Mouse (Mus musculus) heart, embryonic 10.5 days (tissue): ENCODE measurements around the gene Nebl. TPM values are rescaled to one million over a fixed set of nuclear protein-coding genes. Genes with fewer than 3 reads are reported as not detected.

Experiments used
- DNase-seq: peaks from one replicate; pipeline ENCODE4 v3.0.0-alpha.2; 2017; ENCODE audit warnings: low spot score
- H3K27ac ChIP-seq: fragments of 300-500 bp; sonication (generic); 2 replicates; pipeline ENCODE4 v1.5.1; 2016; ENCODE audit warnings: mild to moderate bottlenecking
- H3K27me3 ChIP-seq: fragments of 300-500 bp; sonication (generic); 2 replicates; pipeline ENCODE4 v1.6.1; 2016; ENCODE audit warnings: mild to moderate bottlenecking; ENCODE audit not compliant: poor library complexity, insufficient read depth, severe bottlenecking
- H3K36me3 ChIP-seq: fragments of 300-500 bp; sonication (generic); 2 replicates; pipeline ENCODE4 v1.6.1; 2016; ENCODE audit warnings: mild to moderate bottlenecking, moderate library complexity
- H3K4me1 ChIP-seq: fragments of 300-500 bp; sonication (generic); 2 replicates; pipeline ENCODE4 v1.6.1; 2016; ENCODE audit warnings: mild to moderate bottlenecking
- H3K4me3 ChIP-seq: fragments of 300-500 bp; sonication (generic); 2 replicates; pipeline ENCODE4 v1.5.1; 2016; ENCODE audit warnings: mild to moderate bottlenecking, moderate library complexity
- H3K9me3 ChIP-seq: fragments of 300-500 bp; sonication (generic); 2 replicates; pipeline ENCODE4 v1.6.1; 2016; ENCODE audit warnings: mild to moderate bottlenecking, moderate library complexity
- WGBS: fragments of 180-500 bp; shearing (Covaris S2); methylation state at CpG from one replicate; pipeline ENCODE4 v1.1.7; 2016; 5-methylcytosine and 5-hydroxymethylcytosine counted together
- polyA plus RNA-seq: library from polyadenylated mRNA; unstranded; fragments of >200 nt; fragmentation: Nextera tagmentation; extraction: Ambion mirVana; gene quantifications from 2 replicates; pipeline ENCODE4 v1.2.1, GENCODE M21; 2016

Gene Nebl
- polyA plus RNA-seq, 1 experiment from 2014 or later: 292 TPM

DNA sequence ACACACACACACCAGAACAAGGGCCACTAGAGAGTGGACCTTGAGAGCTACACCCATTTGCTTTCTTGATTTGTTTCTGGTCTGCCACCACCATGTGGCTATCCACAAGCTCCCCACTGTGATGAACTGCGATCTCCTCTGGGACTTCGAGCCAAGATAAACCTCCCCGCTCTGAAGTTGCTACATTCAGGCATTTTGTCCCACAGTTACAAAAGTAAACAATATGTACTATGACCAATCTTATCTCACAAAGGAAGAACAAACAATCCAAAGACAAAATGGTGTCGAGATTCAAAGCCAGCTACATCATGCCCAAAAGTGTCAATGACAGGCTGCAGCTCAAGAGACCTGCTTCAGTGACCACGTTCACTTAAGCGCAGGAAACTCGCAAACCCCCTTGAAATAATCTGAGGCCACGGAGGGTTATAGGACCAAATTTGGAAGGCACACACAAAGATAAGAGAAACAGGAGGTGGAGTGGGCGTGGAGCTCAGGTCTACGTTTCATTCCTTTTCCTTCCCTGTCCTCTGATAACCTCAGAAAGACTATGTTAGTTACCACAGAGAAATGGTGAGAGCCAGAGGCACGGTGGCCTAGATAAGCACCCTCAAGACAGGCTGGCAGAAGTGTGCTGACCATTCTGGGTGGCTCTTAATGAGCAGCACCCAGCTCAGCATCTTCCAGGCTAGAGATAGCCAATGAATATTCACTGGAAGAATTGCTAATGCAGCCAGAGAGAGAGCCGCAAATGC lies 7.8 kb downstream of the Nebl start:
- Histone ChIP-seq H3K27me3 (peaks cover 6% of the 10 kb centered on the region), H3K4me3 (no peak overlapping the region), H3K4me1 (peaks cover 4% of the 10 kb centered on the region), H3K36me3 (no peaks in the 10 kb centered on the region), H3K27ac (no peak overlapping the region), H3K9me3 (no peaks in the 10 kb centered on the region)
- 25% methylated on average over 12 of the region's 12 CpGs for WGBS
- no peak for DNase-seq

DNA sequence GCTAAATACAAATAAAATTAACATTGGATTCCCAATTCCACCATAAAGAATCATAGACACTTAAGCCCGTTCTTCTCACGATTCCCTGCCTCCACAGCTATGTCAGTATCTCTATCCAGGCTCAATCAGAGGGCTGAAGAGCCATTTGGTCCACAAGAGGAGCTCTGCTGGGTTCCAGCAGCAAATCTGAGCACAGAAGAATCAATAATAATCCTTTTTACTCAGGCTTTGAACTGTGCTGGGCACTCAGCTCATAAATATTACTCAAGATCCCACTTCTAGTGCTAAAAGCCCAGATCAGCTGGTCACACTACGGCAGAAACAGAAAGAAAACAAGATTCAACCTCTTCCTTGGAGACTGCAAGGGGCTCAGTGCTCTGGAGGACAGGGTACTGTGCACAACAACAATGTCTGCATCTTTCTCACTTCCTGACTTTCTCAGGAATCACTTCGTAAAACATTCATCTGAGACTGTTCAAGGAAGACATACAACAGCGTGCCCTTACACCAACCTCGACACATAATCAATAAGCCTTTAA lies 10.0 kb downstream of the Nebl start:
- no peaks in the 10 kb centered on the region for H3K9me3 ChIP-seq
- H3K27me3 ChIP-seq: no peaks in the 10 kb centered on the region
- H3K4me1 ChIP-seq: peaks cover 8% of the 10 kb centered on the region
- no peak overlapping the region for H3K27ac ChIP-seq
- 63% methylated on average over 6 of the region's 6 CpGs for WGBS
- DNase-seq: no peak
- H3K4me3 ChIP-seq: no peak overlapping the region
- no peaks in the 10 kb centered on the region for H3K36me3 ChIP-seq

DNA sequence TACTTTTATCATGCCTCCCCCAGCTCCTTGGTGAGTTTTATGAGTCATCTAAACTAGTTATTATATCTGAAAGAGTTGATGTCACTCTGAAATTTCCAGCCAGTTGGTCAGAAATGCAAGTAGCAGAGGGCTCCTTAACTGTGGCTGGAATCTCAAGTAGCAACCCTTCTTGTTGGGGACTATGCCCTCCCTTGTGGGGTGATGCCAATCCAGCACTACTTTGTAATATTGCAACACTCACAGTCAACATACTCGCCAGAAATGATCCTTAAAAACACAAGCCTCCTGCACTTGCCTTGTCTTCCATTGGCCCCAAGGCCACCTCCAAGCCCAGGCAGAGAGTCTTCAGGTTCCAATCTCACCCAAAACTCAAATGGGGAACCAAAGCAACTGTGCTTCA lies 13.0 kb downstream of the Nebl start:
- no peak overlapping the region for H3K4me3 ChIP-seq
- no peaks in the 10 kb centered on the region for H3K27me3 ChIP-seq
- no peak overlapping the region for H3K27ac ChIP-seq
- H3K36me3 ChIP-seq: no peaks in the 10 kb centered on the region
- WGBS: 67% methylated on average over 1 of the region's 1 CpGs
- H3K9me3 ChIP-seq: no peaks in the 10 kb centered on the region
- peaks cover 4% of the 10 kb centered on the region; the same call in 1 of the 2 replicates for H3K4me1 ChIP-seq
- DNase-seq: no peak

DNA sequence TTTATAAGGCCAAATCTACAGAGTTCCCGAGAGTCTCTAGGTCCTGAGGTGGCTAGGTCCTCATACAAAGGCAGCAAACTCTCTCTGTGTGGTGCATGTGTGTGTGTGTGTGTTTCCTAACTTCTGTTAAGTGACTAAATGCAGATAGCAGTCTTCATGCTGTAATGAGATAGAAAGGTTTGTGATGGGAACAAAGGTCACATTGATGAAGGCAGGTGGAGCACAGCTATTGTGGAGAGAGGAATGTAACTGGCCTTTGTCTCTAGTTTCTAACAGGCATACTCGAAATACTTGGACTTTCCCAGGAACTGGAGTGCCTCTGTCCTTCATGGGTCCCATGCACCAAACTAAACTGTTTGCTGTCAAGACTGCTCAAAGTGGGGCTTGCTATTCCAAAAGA lies 14.1 kb downstream of the Nebl start:
- Histone ChIP-seq H3K4me3 (no peak overlapping the region), H3K9me3 (no peaks in the 10 kb centered on the region), H3K27me3 (no peaks in the 10 kb centered on the region), H3K36me3 (no peaks in the 10 kb centered on the region), H3K27ac (no peak overlapping the region), H3K4me1 (0 out of 2 replicates have a peak, but pooled peaks cover 4% of the 10 kb centered on the region)
- DNase-seq: no peak
- WGBS: 70% methylated on average over 2 of the region's 2 CpGs

DNA sequence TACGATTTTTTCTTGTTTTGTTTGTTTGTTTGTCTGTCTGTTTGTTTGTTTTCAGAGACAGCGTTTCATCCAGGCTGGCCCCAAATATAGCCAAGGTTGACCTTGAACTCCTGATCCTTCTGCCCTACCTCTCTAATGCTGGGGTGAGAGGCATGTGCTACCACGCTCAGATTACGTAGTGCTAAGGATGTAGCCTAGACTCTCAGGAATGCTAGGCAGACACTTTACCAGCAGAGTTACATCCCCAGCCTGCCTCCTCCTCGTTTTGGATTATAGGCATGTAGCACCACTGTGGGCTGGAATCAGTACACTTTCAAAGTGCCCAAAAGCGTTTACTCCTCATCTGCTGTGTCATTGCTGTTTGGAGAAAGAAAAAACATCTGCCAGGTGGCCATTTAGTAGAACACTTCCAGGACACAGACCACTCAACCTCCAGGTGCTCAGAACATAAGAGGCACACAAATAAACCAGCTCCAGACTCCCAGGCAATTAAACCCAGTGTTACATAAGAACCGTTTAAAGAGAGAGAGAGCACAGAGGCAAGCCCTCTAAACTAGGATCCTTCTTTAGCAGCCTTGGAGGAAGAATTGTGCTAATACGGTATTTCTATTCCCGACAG lies 16.0 kb downstream of the Nebl start:
- 60% methylated on average over 9 of the region's 9 CpGs for WGBS
- H3K4me1 ChIP-seq: 0 out of 2 replicates have a peak, but pooled peaks cover 4% of the 10 kb centered on the region

DNA sequence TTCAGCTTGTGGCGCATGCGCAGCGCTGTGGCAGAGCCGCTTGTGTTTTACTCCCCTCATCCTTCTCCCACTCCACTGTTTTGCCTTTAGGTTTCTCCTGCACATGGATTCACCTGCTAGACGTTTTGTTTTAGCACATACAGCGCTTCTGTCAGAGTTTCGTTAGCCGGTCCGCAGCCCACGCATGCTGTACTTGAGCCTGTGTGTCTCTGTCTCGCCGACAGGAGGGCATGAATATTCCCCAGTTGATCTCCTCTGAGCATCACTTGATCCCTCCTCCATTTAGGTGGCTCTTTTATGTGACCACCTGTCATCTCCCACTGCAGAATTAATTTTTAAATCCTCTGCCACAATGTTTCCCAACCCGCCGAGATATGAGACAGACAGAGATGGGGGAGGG lies 16.6 kb downstream of the Nebl start:
- no peak overlapping the region for H3K4me3 ChIP-seq
- H3K27me3 ChIP-seq: no peaks in the 10 kb centered on the region
- no peak for DNase-seq
- 0 out of 2 replicates have a peak, but pooled peaks cover 4% of the 10 kb centered on the region for H3K4me1 ChIP-seq
- no peaks in the 10 kb centered on the region for H3K36me3 ChIP-seq
- WGBS: 88% methylated on average over 14 of the region's 14 CpGs
- H3K9me3 ChIP-seq: no peaks in the 10 kb centered on the region
- H3K27ac ChIP-seq: no peak overlapping the region

More for the DNA sequence above, 16.0 kb downstream of the Nebl start:
- Histone ChIP-seq H3K27ac (no peak overlapping the region), H3K36me3 (no peaks in the 10 kb centered on the region), H3K4me3 (no peak overlapping the region), H3K27me3 (no peaks in the 10 kb centered on the region), H3K9me3 (no peaks in the 10 kb centered on the region)
- DNase-seq: no peak

DNA sequence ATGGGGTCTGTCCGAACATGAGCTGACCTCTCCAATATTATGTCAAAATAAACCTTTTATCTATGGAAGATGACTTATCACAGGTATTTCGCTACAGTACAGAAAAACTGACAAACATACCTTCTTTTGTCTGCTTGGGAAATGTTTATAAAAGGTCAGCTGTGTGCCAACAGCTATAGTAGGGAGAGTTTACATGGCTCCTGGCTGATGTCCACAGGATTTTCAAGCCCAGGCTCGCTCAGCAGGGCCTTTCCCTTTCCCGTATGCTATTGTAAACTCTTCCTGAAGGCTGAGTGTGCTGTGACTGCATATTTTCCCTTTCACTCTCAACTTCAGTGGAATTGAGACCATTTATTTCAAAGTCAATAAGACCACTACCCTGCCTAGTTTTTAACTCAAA lies 17.1 kb downstream of the Nebl start:
- Histone ChIP-seq H3K4me1 (0 out of 2 replicates have a peak, but pooled peaks cover 4% of the 10 kb centered on the region), H3K27ac (no peak overlapping the region), H3K36me3 (no peaks in the 10 kb centered on the region), H3K4me3 (no peak overlapping the region), H3K27me3 (no peaks in the 10 kb centered on the region), H3K9me3 (no peaks in the 10 kb centered on the region)
- 73% methylated on average over 4 of the region's 4 CpGs for WGBS
- no peak for DNase-seq

DNA sequence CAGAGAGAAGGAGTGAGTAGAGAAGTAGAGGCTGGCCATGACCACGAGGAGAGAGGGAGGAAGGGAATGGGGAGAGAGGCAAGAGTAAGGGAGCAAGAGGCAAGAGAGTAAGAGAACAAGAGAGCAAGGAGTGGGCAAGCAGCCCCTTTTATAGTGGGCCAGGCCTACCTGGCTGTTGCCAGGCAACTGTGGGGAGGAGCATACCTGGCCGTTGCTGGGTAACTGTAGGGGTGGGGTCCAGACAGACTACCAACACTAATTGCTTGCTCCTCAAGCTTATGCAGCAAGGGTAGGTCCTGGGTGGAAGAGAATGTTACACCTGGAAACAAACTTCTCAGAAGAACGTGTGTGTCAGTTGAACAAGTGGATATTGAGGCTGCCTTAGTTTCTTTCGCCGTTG lies 20.0 kb downstream of the Nebl start:
- Histone ChIP-seq H3K27ac (no peak overlapping the region), H3K9me3 (no peaks in the 10 kb centered on the region), H3K36me3 (no peaks in the 10 kb centered on the region), H3K4me3 (no peak overlapping the region), H3K27me3 (no peaks in the 10 kb centered on the region), H3K4me1 (no peaks in the 10 kb centered on the region)
- DNase-seq: no peak
- 86% methylated on average over 5 of the region's 5 CpGs for WGBS

DNA sequence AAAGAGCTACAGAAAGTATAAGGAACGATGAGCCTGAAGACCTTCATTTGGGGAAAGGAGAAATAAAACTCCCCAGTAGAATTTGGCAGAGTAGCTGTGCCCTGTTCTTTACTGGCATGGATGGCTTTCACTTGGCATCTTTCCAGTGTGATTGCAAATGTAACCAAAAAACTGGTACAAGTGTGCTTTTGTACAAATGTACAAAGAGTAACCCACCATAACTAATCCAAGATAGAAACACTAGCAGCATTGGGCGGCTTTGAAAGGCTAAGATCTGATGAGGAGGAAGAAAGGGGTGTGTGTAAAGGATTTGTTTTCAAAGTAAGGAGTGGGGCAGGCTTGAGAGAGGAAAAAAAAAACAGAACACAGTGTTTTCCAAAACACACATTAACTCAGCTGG lies 21.2 kb downstream of the Nebl start:
- H3K4me3 ChIP-seq: no peak overlapping the region
- H3K4me1 ChIP-seq: no peaks in the 10 kb centered on the region
- H3K9me3 ChIP-seq: no peaks in the 10 kb centered on the region
- H3K27me3 ChIP-seq: no peaks in the 10 kb centered on the region
- WGBS: 77% methylated on average over 2 of the region's 2 CpGs
- H3K27ac ChIP-seq: no peak overlapping the region
- no peaks in the 10 kb centered on the region for H3K36me3 ChIP-seq
- DNase-seq: no peak

DNA sequence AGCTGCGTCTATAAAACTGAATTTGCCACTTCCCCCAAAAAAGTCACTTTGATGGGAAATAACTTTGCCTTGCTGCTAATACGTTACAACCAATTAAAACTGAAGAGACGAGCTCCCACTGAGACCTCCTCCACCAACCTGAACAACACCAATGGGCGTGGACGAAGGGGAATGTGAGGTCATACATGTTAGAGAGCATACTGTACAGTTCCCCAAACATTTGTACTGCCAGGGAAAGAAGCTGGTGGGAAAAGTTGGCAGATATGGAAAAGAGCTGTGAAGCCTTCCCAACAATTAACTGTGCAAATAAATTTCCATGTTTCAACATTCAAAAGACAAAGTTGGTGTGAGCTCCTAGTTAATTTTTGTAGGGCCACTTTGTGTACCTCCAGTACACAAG lies 25.3 kb downstream of the Nebl start:
- no peaks in the 10 kb centered on the region for H3K36me3 ChIP-seq
- no peak overlapping the region for H3K4me3 ChIP-seq
- no peaks in the 10 kb centered on the region for H3K27me3 ChIP-seq
- no peak for DNase-seq
- no peaks in the 10 kb centered on the region for H3K9me3 ChIP-seq
- 78% methylated on average over 5 of the region's 5 CpGs for WGBS
- no peak overlapping the region for H3K27ac ChIP-seq
- 0 out of 2 replicates have a peak, but pooled peaks cover 7% of the 10 kb centered on the region for H3K4me1 ChIP-seq

DNA sequence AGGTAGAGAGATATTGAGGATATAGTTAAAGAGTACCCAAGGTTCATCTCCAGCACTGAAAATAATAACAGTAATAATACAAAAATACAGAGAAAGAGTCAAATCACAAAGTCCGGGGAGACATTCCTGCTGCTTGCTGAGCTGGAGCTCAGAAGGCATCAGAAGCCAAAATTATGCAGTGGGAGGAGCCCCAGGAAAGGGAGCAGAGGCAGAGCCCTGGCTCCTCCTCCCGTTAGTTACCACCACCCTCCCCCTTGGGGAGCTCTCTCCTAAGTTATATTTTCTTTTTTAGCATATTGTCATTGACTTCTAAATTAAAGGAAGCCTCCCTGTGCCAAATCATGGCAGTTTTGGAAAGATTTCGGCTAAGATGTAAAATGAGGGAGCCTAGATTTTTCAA lies 25.8 kb downstream of the Nebl start:
- WGBS: 64% methylated on average over 3 of the region's 3 CpGs
- DNase-seq: no peak
- H3K4me1 ChIP-seq: 0 out of 2 replicates have a peak, but pooled peaks cover 7% of the 10 kb centered on the region
- H3K27ac ChIP-seq: no peak overlapping the region
- no peak overlapping the region for H3K4me3 ChIP-seq
- H3K9me3 ChIP-seq: no peaks in the 10 kb centered on the region
- no peaks in the 10 kb centered on the region for H3K27me3 ChIP-seq
- H3K36me3 ChIP-seq: no peaks in the 10 kb centered on the region

DNA sequence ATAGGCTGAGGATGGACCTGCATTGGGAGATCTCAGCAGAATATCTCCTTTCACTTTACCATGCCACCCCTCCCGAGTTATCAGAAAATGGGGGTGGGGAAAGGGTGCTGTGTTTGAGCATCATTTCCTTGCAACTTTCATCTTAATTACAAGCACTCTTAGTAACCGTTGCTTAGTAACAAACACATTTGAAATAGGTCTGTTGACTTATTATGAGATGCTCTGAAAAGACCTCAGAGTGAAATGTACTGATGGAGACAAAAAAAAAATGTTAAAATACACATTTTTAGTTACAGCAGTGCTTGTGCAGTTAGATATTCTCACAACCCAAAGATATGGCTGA lies 28.1 kb downstream of the Nebl start:
- no peaks in the 10 kb centered on the region for H3K27me3 ChIP-seq
- WGBS: 60% methylated on average over 2 of the region's 2 CpGs
- 0 out of 2 replicates have a peak, but pooled peaks cover 7% of the 10 kb centered on the region for H3K4me1 ChIP-seq
- no peaks in the 10 kb centered on the region for H3K36me3 ChIP-seq
- no peaks in the 10 kb centered on the region for H3K9me3 ChIP-seq
- no peak overlapping the region for H3K4me3 ChIP-seq
- no peak overlapping the region for H3K27ac ChIP-seq
- DNase-seq: no peak

DNA sequence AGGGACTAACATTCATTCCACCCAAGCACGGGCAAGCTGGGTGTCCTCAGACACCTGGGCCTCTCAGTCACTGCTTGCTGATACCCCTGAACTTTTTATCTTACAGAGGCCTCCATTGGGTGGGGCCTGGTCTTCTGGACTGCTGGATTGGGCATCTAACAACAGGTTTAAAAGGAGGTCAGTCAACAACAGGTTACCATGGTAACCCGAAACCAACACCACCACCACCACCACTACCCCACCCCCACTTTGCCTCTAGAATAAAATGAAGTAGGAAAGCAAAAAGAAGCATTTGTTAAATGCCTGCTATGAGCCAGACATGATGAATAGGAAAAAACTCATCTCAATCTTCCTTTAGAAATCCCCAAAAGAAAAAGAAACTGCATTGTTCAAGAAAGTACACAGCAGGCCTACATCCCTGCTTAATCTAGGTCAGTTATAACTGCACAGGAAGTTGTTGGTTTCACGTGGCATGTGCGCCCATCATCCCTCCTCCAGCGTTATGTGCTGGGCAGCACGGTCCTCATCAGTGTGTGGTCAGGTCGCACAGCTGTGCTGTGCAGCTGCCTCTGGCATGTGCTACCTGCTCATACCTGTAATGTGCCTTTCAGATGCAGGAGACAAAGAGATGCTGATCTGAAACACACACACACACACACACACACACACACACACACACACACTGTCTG lies 28.6 kb downstream of the Nebl start:
- H3K4me1 ChIP-seq: 0 out of 2 replicates have a peak, but pooled peaks cover 7% of the 10 kb centered on the region
- DNase-seq: no peak
- no peak overlapping the region for H3K4me3 ChIP-seq
- H3K27me3 ChIP-seq: no peaks in the 10 kb centered on the region
- H3K9me3 ChIP-seq: no peaks in the 10 kb centered on the region
- WGBS: 73% methylated on average over 7 of the region's 7 CpGs
- no peak overlapping the region for H3K27ac ChIP-seq
- no peaks in the 10 kb centered on the region for H3K36me3 ChIP-seq
